ENCODE assay signal across 20 mouse cellular contexts in the genomic region with DNA sequence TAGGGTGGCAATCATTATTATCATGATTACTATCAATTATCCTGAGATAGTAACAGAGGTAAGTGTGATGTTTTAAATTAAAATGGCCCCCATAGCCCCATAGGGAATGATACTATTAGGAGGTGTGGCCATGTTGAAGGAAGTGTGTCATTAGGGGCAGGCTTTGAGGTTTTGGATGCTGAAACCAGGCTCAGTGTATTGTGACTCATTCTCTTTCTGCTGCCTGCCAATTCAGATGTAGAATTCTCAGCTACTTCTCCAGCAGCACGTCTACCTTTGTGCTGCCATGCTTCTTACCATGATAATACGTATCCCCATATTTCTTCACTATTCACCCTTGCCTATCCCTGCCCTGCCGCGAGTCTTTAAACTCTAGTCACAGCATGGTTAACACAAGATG.
A peak's percentile ranks its signal among the peaks of the same experiment; 100 is the strongest.
DNase-seq lines count a peak whose midpoint lies in the region; ATAC-seq and TF ChIP-seq lines count a peak whose summit lies in the region.
"Had no signal": no experiment of that assay in that cellular context is flagged by ENCODE, and none has a peak within 500 bp of the region (broad histone marks: within the 10 kb centered on the region; RNA-seq: fewer than 3 reads in every experiment).

No protein-coding gene starts in this region.

- POLR2A ChIA-PET in Patski (lab: Charles Lee): no interaction called here

- H3K27ac ChIP-seq in liver, postnatal 0 days (ENCODE audit: low read depth): peak overlapping the region; percentile 80
- no peak overlapping the region for H3K27ac ChIP-seq in liver, embryonic 11.5 days (ENCODE audit: low read depth, low read length)
- H3K27ac ChIP-seq: embryonic facial prominence, embryonic 15.5 days; forebrain, embryonic 10.5 days; liver, embryonic 14.5 days; macrophage; stomach, embryonic 15.5 days had no signal

- no peaks in the 10 kb centered on the region for H3K36me3 ChIP-seq in liver, postnatal 0 days (replicated peaks; ENCODE audit: insufficient read depth, low read length)
- H3K36me3 ChIP-seq in liver, embryonic 11.5 days (ENCODE audit: control insufficient read depth, insufficient read depth, low read length): no peaks in the 10 kb centered on the region
- H3K36me3 ChIP-seq: embryonic facial prominence, embryonic 15.5 days; forebrain, embryonic 10.5 days; stomach, embryonic 15.5 days had no signal

- H3K9me3 ChIP-seq in liver, postnatal 0 days (ENCODE audit: low read length): no peaks in the 10 kb centered on the region
- no peaks in the 10 kb centered on the region for H3K9me3 ChIP-seq in liver, embryonic 11.5 days (ENCODE audit: control insufficient read depth, low read length)
- H3K9me3 ChIP-seq: embryonic facial prominence, embryonic 15.5 days; forebrain, embryonic 10.5 days; stomach, embryonic 15.5 days had no signal

- peak; percentile 22; the same call in 1 of the 2 replicates for ATAC-seq in liver, postnatal 0 days
- no peak for ATAC-seq in liver, embryonic 11.5 days (replicated peaks; ENCODE audit: low FRiP score)
- peak; percentile 48 for ATAC-seq in Patski
- peak; percentile 51 for ATAC-seq in megakaryocyte, adult 5-6 weeks (ENCODE audit: poor library complexity, severe bottlenecking)
- no peak for ATAC-seq in megakaryocyte progenitor cell, adult 5-6 weeks (replicated peaks; ENCODE audit: poor library complexity)
- ATAC-seq in CD4-positive, CD25-positive, alpha-beta regulatory T cell, adult 4 months: no peak
- ATAC-seq: forebrain, embryonic 16.5 days had no signal

- no peak overlapping the region for H3K9ac ChIP-seq in liver, postnatal 0 days (replicated peaks)
- H3K9ac ChIP-seq in liver, embryonic 11.5 days (ENCODE audit: low read depth, low read length): no peak overlapping the region
- H3K9ac ChIP-seq: embryonic facial prominence, embryonic 15.5 days; liver, embryonic 14.5 days; stomach, embryonic 15.5 days had no signal

- no peaks in the 10 kb centered on the region for H3K27me3 ChIP-seq in liver, postnatal 0 days (ENCODE audit: insufficient read depth, low read length)
- H3K27me3 ChIP-seq in liver, embryonic 11.5 days (replicated peaks; ENCODE audit: control insufficient read depth, insufficient read depth, low read length): no peaks in the 10 kb centered on the region
- H3K27me3 ChIP-seq in Patski: no peaks in the 10 kb centered on the region
- H3K27me3 ChIP-seq: embryonic facial prominence, embryonic 15.5 days; stomach, embryonic 15.5 days had no signal

- no peak for DNase-seq in liver, postnatal 0 days
- no peak for DNase-seq in liver, embryonic 11.5 days (ENCODE audit: low spot score)
- DNase-seq in 416B (ENCODE audit: low read depth): peak; percentile 87
- no peak for DNase-seq in Patski (ENCODE audit: low read depth, low spot score)
- no peak for DNase-seq in right cerebral cortex, adult 18-20 months
- DNase-seq: adrenal gland, postnatal 10 days; cerebellum, adult 9-10 months; kidney, postnatal 36 days; spleen, adult 18-20 months had no signal

- in situ Hi-C loops in Patski (cut with MboI; ENCODE audit: low pct_unique_long_range_greater_than_20kb): no loop called here

- H3K4me3 ChIP-seq in liver, postnatal 0 days (ENCODE audit: low read depth, low read length): no peak overlapping the region
- no peak overlapping the region for H3K4me3 ChIP-seq in liver, embryonic 11.5 days (ENCODE audit: low read depth, low read length)
- H3K4me3 ChIP-seq: embryonic facial prominence, embryonic 15.5 days; forebrain, embryonic 10.5 days; stomach, embryonic 15.5 days had no signal

- peaks cover 15% of the 10 kb centered on the region for H3K4me1 ChIP-seq in liver, postnatal 0 days (ENCODE audit: insufficient read depth)
- peaks cover 11% of the 10 kb centered on the region for H3K4me1 ChIP-seq in liver, embryonic 11.5 days (replicated peaks; ENCODE audit: control insufficient read depth, insufficient read depth, low read length)

- 70% methylated on average over 4 of the region's 4 CpGs for WGBS in liver, postnatal 0 days (ENCODE audit: insufficient replicate concordance)
- 86% methylated on average over 4 of the region's 4 CpGs for WGBS in liver, embryonic 11.5 days

- TF ChIP-seq EP300 in liver, postnatal 0 days (IDR thresholded peaks at IDR 0.05; ENCODE audit: low read depth): no peak

- no peak overlapping the region for H3K4me2 ChIP-seq in liver, postnatal 0 days (ENCODE audit: low read depth, low read length)
- no peak overlapping the region for H3K4me2 ChIP-seq in liver, embryonic 11.5 days
- H3K4me2 ChIP-seq: embryonic facial prominence, embryonic 15.5 days; heart, embryonic 11.5 days; midbrain, embryonic 11.5 days; stomach, embryonic 15.5 days had no signal

- CTCF ChIA-PET in Patski (lab: Charles Lee): interaction anchor here (1.0 to 2.1 kb wide), 4 partner anchors 121 to 272 kb away, joined by 3 to 5 read pairs (median 3); no protein-coding TSS in a partner anchor

- no peak for TF ChIP-seq CTCF in liver, postnatal 0 days (IDR thresholded peaks at IDR 0.05; ENCODE audit: low read depth)
- TF ChIP-seq CTCF in Patski (IDR thresholded peaks at IDR 0.05): no peak

Comparison
In these comparisons a context has a peak if more than half of its experiments do, and no peak if none do; other contexts are left out.
1. ATAC-seq: peak in liver, postnatal 0 days (single experiment), Patski (single experiment) and megakaryocyte, adult 5-6 weeks (single experiment); none in liver, embryonic 11.5 days (single experiment), megakaryocyte progenitor cell, adult 5-6 weeks (single experiment) and CD4-positive, CD25-positive, alpha-beta regulatory T cell, adult 4 months (single experiment).